Mouse (Mus musculus) heart, embryonic 11.5 days (tissue): Measurements from ENCODE around the gene Agpat3. TPM values are rescaled to one million over a fixed set of nuclear protein-coding genes. Genes with fewer than 3 reads are reported as not detected.
A peak's percentile ranks its signal among the peaks of the same experiment; 100 is the strongest.

Source experiments
- ATAC-seq: fragments of 200-750 bp; cut with Nextera tagmentation; replicated peaks from 2 replicates; pipeline ENCODE4 v1.8.0; 2017; ENCODE audit warnings: moderate library complexity; ENCODE audit not compliant: insufficient number of reproducible peaks, low FRiP score, low TSS enrichment
- H3K27ac ChIP-seq: fragments of 300-500 bp; sonication (generic); 2 replicates; pipeline ENCODE4 v1.5.1; 2014; ENCODE audit warnings: mild to moderate bottlenecking, low read depth, low read length
- H3K27me3 ChIP-seq: fragments of 300-500 bp; sonication (generic); 2 replicates; pipeline ENCODE4 v1.6.1; 2014; ENCODE audit warnings: mild to moderate bottlenecking, low read length, mixed read lengths; ENCODE audit not compliant: control insufficient read depth, insufficient read depth
- H3K36me3 ChIP-seq: fragments of 300-500 bp; sonication (generic); 2 replicates; pipeline ENCODE4 v1.6.1; 2014; ENCODE audit warnings: mild to moderate bottlenecking, low read length, moderate library complexity, mixed read lengths; ENCODE audit not compliant: control insufficient read depth, insufficient read depth
- H3K4me1 ChIP-seq: fragments of 300-500 bp; sonication (generic); 2 replicates; pipeline ENCODE4 v1.6.1; 2014; ENCODE audit warnings: low read length; ENCODE audit not compliant: control insufficient read depth, insufficient read depth
- H3K4me2 ChIP-seq: fragments of 300-500 bp; sonication (generic); 2 replicates; pipeline ENCODE4 v1.6.1; 2014; ENCODE audit warnings: mild to moderate bottlenecking, moderate library complexity
- H3K4me3 ChIP-seq: fragments of 300-500 bp; sonication (generic); 2 replicates; pipeline ENCODE4 v1.5.1; 2014; ENCODE audit warnings: low read depth, low read length
- H3K9ac ChIP-seq: fragments of 300-500 bp; sonication (generic); 2 replicates; pipeline ENCODE4 v1.6.1; 2014; ENCODE audit warnings: mild to moderate bottlenecking, low read depth, low read length, moderate library complexity
- H3K9me3 ChIP-seq: fragments of 300-500 bp; sonication (generic); replicated peaks from 2 replicates; pipeline ENCODE4 v1.6.1; 2016; ENCODE audit warnings: low read length; ENCODE audit not compliant: control insufficient read depth
- WGBS: fragments of 180-500 bp; shearing (Covaris S2); extraction: QIAGEN DNeasy Blood & Tissue Kit; methylation state at CpG from one replicate; pipeline ENCODE4 v1.1.7; 2014; ENCODE audit not compliant: insufficient replicate concordance; 5-methylcytosine and 5-hydroxymethylcytosine counted together
- polyA plus RNA-seq: library from polyadenylated mRNA; unstranded; fragments of >200 nt; fragmentation: Nextera tagmentation; extraction: Ambion mirVana; gene quantifications from 2 replicates; pipeline ENCODE4 v1.2.1, GENCODE M21; 2014

The Agpat3 gene
- polyA plus RNA-seq, 1 experiment from 2014 or later, result 36.1 TPM

DNA sequence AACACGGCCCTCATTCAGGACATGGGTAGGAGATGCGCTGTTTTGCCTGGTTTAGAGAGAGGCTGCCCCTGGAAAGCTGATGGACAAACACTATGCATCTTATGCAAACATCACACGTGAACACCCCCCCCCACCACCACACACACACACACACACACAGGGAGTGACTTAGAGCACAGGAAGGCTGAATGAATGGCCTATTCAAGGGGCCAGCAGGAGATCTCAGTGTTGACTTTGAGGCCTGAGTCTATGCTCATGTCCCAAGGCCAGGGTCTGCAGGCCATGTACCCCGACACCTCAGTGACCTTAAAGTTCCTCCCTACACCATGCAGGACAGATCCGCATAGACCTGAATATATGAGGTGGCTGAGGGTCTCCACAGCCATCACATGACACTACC lies 64.2 kb downstream of the Agpat3 start:
- Histone ChIP-seq H3K27me3 (no peaks in the 10 kb centered on the region), H3K4me2 (no peak overlapping the region), H3K27ac (no peak overlapping the region), H3K4me1 (no peaks in the 10 kb centered on the region), H3K36me3 (peaks cover 8% of the 10 kb centered on the region; the same call in 1 of the 2 replicates), H3K9me3 (no peaks in the 10 kb centered on the region), H3K4me3 (no peak overlapping the region), H3K9ac (no peak overlapping the region)
- no peak for ATAC-seq
- 87% methylated on average over 5 of the region's 5 CpGs for WGBS

DNA sequence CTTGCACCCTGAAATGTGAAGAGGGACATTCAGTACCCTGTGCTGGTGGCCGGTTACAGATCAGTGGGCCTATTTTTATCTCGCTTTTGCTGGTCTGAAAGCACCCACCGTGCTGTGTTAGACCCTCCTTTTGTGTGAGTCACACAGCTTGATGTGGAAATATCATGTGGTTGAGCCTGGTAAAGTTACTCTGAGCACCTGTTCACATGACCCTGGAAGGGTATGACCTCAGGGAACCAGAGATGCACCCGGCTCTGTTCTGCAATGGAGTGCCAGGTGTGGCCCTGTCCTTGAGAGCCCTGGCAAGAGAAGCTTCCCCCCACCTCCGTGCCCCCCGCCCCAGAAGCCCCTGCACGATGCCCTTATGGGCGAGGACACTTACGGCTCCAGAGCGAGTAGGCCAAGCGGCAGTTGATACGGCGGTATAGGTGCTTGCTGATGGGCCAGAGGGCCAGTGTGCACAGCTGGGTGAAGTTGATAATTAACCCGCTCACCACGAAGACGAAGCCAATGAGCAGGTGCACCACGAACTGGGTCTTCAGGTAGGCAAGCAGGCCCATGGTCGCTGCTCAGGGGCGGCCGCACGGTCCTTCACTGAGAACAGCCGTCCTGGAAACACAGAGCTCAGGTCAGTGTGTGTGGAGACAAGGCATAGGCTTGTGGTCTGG lies 64.7 kb downstream of the Agpat3 start:
- Histone ChIP-seq H3K4me1 (no peaks in the 10 kb centered on the region), H3K36me3 (peaks cover 12% of the 10 kb centered on the region), H3K4me3 (no peak overlapping the region), H3K9me3 (no peaks in the 10 kb centered on the region), H3K9ac (no peak overlapping the region), H3K27me3 (no peaks in the 10 kb centered on the region), H3K27ac (no peak overlapping the region), H3K4me2 (no peak overlapping the region)
- ATAC-seq, result no peak
- WGBS, result 90% methylated on average over 22 of the region's 22 CpGs

DNA sequence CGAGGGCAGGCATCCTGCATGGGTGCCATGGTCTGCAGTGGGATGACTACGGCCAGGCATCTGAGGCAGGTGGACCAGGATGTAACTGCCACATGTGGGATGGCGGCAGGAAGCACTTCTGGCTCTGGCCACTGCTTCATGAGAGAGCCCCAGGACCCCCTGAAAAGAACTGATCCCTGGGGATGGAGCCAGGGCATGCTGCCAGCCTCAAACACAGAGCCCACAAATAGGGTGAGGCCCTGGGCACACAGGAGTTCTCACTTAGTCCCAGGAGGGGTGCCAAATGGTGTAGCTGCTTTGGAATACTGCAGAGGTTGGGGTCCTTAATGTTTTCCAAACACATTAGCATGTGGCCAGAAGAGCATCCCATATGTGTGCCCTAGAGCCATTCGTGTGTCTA lies 66.3 kb downstream of the Agpat3 start:
- Histone ChIP-seq H3K27ac (no peak overlapping the region), H3K36me3 (peaks cover 15% of the 10 kb centered on the region), H3K4me1 (no peaks in the 10 kb centered on the region), H3K27me3 (no peaks in the 10 kb centered on the region), H3K9ac (no peak overlapping the region), H3K4me2 (no peak overlapping the region), H3K4me3 (no peak overlapping the region), H3K9me3 (no peaks in the 10 kb centered on the region)
- ATAC-seq, result no peak
- 84% methylated on average over 4 of the region's 4 CpGs for WGBS

DNA sequence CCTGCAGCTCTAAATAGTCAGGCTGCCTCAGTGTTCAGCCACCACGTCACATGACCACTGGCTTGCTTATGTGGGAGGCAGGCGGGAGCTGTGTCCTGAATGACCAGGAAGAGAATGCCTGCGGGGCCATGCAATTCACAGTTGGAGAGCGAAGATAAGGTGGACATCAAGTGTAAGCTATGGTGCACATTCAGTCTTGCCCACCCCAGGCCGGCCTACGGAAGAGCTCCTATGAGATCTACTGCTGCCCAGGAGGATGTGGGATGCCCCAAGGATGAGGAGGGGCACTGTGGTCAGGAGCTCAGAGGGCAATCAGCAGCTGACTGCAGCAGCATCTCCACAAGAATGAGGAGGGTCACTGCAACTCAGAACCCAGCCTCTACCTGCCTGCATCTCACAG lies 66.9 kb downstream of the Agpat3 start:
- no peak for ATAC-seq
- 73% methylated on average over 6 of the region's 6 CpGs for WGBS
- Histone ChIP-seq H3K36me3 (peaks cover 15% of the 10 kb centered on the region), H3K4me3 (no peak overlapping the region), H3K4me2 (no peak overlapping the region), H3K9ac (no peak overlapping the region), H3K27ac (no peak overlapping the region), H3K27me3 (no peaks in the 10 kb centered on the region), H3K4me1 (no peaks in the 10 kb centered on the region), H3K9me3 (no peaks in the 10 kb centered on the region)

DNA sequence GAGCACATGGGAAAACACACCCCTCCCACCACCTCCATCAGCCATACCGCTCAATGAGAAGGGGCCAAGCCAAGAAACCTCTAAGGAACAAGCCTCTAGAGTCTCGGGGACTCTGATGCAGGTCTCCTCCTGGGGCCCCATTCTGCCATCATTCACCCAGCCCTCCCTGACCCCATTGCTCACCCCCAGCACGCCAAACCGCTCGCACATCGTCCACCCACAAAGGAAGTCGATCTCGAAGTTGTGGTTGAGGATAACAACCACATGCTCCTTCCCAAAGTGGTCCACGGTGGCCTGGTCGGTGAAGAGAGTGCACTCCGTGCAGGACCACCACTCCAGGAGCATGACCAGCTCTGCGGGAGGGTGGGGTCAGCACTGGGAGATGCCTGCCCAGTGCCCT lies 67.5 kb downstream of the Agpat3 start:
- Histone ChIP-seq H3K9me3 (no peaks in the 10 kb centered on the region), H3K36me3 (peaks cover 15% of the 10 kb centered on the region), H3K9ac (no peak overlapping the region), H3K27ac (no peak overlapping the region), H3K4me2 (no peak overlapping the region), H3K4me1 (no peaks in the 10 kb centered on the region), H3K27me3 (no peaks in the 10 kb centered on the region), H3K4me3 (no peak overlapping the region)
- WGBS, result 82% methylated on average over 12 of the region's 12 CpGs
- ATAC-seq, result no peak

DNA sequence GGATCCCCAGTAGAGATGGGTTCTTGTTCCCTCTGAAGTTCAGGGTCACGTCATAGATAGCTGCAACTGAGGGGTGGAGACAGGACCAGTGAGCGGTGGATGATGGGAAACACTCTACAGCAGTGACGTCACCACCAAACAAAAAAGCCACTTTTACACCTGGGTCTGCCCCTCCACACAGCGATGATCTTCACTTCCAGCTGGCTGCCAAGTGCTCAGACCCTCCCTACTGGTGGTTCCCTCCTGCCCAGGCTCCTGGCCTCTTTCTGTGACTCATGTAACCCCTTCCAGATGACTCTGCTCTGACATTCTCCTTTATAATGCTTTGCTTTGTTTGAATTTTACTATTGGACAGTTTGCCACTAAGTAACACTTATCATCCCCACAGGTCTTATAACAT lies 69.9 kb downstream of the Agpat3 start:
- Histone ChIP-seq H3K27me3 (no peaks in the 10 kb centered on the region), H3K4me2 (no peak overlapping the region), H3K4me3 (no peak overlapping the region), H3K9ac (no peak overlapping the region), H3K36me3 (peaks cover 17% of the 10 kb centered on the region), H3K27ac (no peak overlapping the region), H3K9me3 (no peaks in the 10 kb centered on the region), H3K4me1 (no peaks in the 10 kb centered on the region)
- 80% methylated on average over 4 of the region's 4 CpGs for WGBS
- ATAC-seq, result no peak

DNA sequence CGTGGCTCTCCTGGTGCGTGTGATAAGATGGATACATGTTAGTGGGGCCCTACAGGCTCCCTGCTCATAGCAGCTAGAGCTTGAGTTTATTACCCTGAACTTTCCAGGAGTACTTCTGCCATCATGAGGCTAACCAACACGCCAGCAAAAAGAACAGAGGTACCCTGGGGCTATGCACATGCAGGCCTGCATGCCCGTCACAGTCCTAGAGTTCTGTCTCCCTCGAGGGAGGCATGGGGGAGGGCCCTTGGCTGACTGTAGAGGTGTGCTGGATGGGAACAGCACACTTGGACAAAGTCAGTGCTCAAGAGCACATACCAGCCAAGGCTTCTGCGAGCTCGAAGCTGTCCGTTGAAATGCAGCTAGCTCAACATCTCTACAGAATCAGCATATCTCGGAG lies 71.8 kb downstream of the Agpat3 start:
- whole genome bisulfite sequencing, result 86% methylated on average over 9 of the region's 9 CpGs
- Histone ChIP-seq H3K36me3 (peaks cover 12% of the 10 kb centered on the region), H3K9ac (no peak overlapping the region), H3K27me3 (no peaks in the 10 kb centered on the region), H3K4me3 (no peak overlapping the region), H3K4me1 (no peaks in the 10 kb centered on the region), H3K27ac (no peak overlapping the region), H3K4me2 (no peak overlapping the region), H3K9me3 (no peaks in the 10 kb centered on the region)
- ATAC-seq, result no peak

DNA sequence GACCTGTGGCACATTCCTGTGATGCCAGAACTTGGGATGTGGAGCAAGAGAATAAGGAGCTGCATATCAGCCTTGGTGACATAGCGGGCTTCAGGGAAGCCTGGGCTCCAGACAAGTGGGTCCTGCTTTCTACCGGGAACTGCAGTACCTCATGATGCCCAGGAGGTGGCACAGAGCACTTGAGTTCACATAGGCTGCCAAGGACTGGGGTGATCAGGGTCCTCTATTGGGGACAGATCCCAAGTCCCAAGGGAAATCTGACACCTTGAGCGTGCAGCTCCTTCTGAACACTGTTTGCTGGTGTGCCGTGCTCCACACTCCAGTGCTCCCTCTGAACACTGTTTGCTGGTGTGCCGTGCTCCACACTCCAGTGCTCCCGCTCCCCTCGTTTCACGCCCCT lies 73.1 kb downstream of the Agpat3 start:
- no peak overlapping the region for H3K27ac ChIP-seq
- no peak overlapping the region for H3K4me3 ChIP-seq
- H3K4me2 ChIP-seq, result no peak overlapping the region
- H3K4me1 ChIP-seq, result no peaks in the 10 kb centered on the region
- no peak overlapping the region for H3K9ac ChIP-seq
- H3K36me3 ChIP-seq, result peaks cover 12% of the 10 kb centered on the region
- H3K27me3 ChIP-seq, result no peaks in the 10 kb centered on the region
- no peaks in the 10 kb centered on the region for H3K9me3 ChIP-seq
- ATAC-seq, result 0 out of 2 replicates have a peak, but pooled peaks have one; percentile 19
- WGBS, result 54% methylated on average over 8 of the region's 8 CpGs

DNA sequence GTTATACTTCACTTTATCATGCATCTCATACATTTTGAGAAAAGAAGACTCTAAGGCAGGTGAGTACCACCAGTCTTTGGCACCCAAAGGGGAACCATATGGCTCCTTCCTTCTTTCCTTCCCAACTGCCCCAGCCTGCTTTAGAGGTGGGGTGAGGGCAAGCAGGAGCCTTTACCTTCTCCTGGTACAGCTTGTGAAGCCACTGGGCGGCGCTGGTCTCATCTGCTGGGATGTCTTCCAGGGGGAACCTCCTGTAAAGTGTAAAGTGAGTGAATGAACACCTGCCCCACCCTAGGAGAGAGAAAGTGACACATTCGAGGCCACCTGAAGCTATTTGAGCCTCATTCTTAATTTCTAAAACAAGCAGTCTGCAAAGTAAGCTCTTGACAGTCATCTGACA lies 74.5 kb downstream of the Agpat3 start:
- Histone ChIP-seq H3K9me3 (no peaks in the 10 kb centered on the region), H3K9ac (no peak overlapping the region), H3K27ac (no peak overlapping the region), H3K27me3 (no peaks in the 10 kb centered on the region), H3K36me3 (peaks cover 9% of the 10 kb centered on the region), H3K4me3 (no peak overlapping the region), H3K4me1 (peaks cover 12% of the 10 kb centered on the region), H3K4me2 (no peak overlapping the region)
- ATAC-seq, result no peak
- WGBS, result 59% methylated on average over 3 of the region's 3 CpGs
